Mouse (Mus musculus): Measurements from ENCODE around the gene Cartpt. TPM values are rescaled to one million over a fixed set of nuclear protein-coding genes. Genes with fewer than 3 reads are reported as not detected.
"Not testable (repeated sequence)": the region's sequence is repeated elsewhere in the genome, so short reads cannot be mapped to it uniquely, and the experiment has no call there.

Cartpt gene
- polyA plus RNA-seq, 1 experiment from 2014 or later = 7.2 TPM

DNA sequence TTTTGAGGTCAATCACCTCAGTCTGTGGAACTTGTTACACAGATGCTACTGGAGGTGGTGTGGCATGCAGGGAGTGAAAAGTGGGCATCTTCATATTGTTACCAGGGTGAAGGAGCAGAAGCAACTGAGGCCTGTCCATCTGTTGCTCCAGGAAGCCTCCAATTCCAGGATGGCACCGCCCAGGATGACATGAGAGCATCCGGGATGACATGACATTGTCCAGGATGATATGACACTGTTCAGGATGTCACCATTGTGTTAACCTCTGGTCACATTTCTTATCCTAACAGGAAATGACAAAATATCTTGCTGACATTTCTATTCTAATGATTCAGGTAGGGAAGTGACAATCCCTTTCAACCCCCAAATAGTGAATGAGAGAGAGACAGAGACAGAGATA lies 47.8 kb downstream of the Cartpt start:
- no peaks in the 10 kb centered on the region for H3K9me3 ChIP-seq (replicated peaks)
- no peak for ATAC-seq
- H3K4me2 ChIP-seq = no peak overlapping the region
- H3K27ac ChIP-seq = no peak overlapping the region
- H3K36me3 ChIP-seq (ENCODE audit: poor library complexity, severe bottlenecking) = no peaks in the 10 kb centered on the region
- H3K27me3 ChIP-seq = no peaks in the 10 kb centered on the region
- H3K9ac ChIP-seq = no peak overlapping the region
- no peaks in the 10 kb centered on the region for H3K4me1 ChIP-seq
- 95% methylated on average over 2 of the region's 2 CpGs for WGBS
- no peak overlapping the region for H3K4me3 ChIP-seq

DNA sequence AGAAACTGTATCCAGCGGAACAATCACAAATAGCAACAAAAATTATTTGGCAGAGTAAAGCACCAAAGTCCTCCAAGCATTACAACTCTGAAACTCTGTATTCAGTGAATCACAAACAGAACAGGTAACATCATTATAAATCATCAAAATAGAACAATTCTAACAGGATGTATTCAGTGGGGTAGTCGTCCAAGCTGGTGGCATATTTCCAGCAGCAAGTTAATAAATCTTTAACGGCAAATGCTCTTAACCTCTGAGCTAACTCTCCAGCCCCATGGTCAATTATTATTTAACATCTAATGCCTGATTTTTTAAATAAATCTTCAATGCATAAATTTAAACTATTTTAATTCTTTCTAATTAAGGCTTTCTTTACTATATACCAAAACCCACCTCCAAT lies 48.5 kb downstream of the Cartpt start:
- not testable (repeated sequence) for H3K4me3 ChIP-seq; H3K4me2 ChIP-seq; H3K4me1 ChIP-seq; H3K9me3 ChIP-seq (replicated peaks); H3K9ac ChIP-seq; H3K36me3 ChIP-seq (ENCODE audit: poor library complexity, severe bottlenecking); H3K27me3 ChIP-seq; H3K27ac ChIP-seq; ATAC-seq
- 80% methylated on average over 3 of the region's 3 CpGs for WGBS

DNA sequence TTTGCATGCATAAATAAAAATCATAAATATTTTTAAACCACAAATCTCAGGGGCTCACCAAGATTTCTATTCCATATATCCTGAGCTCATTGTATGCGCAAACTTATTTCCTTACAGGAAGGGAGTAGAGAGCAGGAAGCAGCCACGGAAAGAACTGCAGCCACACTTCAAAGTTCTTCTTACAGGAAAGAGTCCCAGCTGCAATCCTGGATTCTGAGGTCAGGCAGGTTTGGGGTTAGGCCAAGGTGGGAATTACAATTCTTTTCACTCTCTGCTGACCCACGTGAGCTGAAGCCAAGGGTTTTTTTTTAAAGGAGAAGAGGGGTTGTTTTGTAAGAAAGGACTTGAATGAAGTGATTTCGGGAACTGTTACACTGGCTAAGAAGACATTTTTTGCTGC lies 49.9 kb downstream of the Cartpt start:
- Histone ChIP-seq H3K36me3 (ENCODE audit: poor library complexity, severe bottlenecking) (no peaks in the 10 kb centered on the region), H3K9ac (no peak overlapping the region), H3K4me2 (no peak overlapping the region), H3K27me3 (no peaks in the 10 kb centered on the region), H3K4me1 (no peaks in the 10 kb centered on the region), H3K4me3 (no peak overlapping the region), H3K27ac (no peak overlapping the region), H3K9me3 (replicated peaks) (no peaks in the 10 kb centered on the region)
- 50% methylated on average over 4 of the region's 4 CpGs for WGBS
- ATAC-seq = no peak

DNA sequence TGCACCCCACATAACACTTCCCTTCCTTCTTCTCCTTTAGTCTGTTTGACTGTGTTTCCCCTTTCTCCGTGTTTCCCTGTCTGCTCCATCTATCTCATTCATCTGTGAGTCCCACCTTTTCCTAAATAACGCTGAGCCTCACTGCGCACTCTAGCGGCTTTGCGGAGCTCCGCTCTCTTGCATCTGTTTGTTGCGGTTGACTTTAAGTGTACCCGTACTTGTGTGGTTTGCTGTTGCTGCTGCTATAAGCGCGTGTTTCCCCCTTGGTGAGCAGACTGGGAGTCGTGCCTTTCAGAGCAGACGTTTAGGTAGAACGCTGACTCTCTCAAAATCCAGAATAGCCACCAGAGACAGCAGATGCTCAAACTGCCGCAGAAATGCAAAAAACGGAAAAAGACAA lies 51.3 kb downstream of the Cartpt start:
- no peaks in the 10 kb centered on the region for H3K36me3 ChIP-seq (ENCODE audit: poor library complexity, severe bottlenecking)
- H3K9ac ChIP-seq = no peak overlapping the region
- peak; percentile 51; the same call in 1 of the 2 replicates for ATAC-seq
- no peaks in the 10 kb centered on the region for H3K27me3 ChIP-seq
- H3K27ac ChIP-seq = no peak overlapping the region
- no peak overlapping the region for H3K4me2 ChIP-seq
- H3K9me3 ChIP-seq (replicated peaks) = no peaks in the 10 kb centered on the region
- H3K4me1 ChIP-seq = no peaks in the 10 kb centered on the region
- WGBS = 40% methylated on average over 15 of the region's 15 CpGs
- no peak overlapping the region for H3K4me3 ChIP-seq

Other genes starting within 250 kb of the Cartpt start
- 36.1 and 36.2 TPM in 2 replicates for gene Mccc2, start 114.5 kb upstream of the Cartpt start, polyA plus RNA-seq (2015; fragmentation: Nextera tagmentation; extraction: Ambion mirVana)
- gene Bdp1, start 203.0 kb upstream of the Cartpt start, polyA plus RNA-seq (2015; fragmentation: Nextera tagmentation; extraction: Ambion mirVana) = 29.5 and 34.5 TPM in 2 replicates
- gene Serf1, start 206.9 kb upstream of the Cartpt start, polyA plus RNA-seq (2015; fragmentation: Nextera tagmentation; extraction: Ambion mirVana) = 319 and 375 TPM in 2 replicates
- gene Smn1, start 223.8 kb upstream of the Cartpt start, polyA plus RNA-seq (2015; fragmentation: Nextera tagmentation; extraction: Ambion mirVana) = 50.4 and 57.9 TPM in 2 replicates

Data from forebrain, embryonic 13.5 days (tissue).